Mouse (Mus musculus) cerebellum, adult 18-20 months (tissue): ENCODE data around the gene Atl1.

Source experiments
- DNase-seq, 2 experiments: peaks; one replicate each; pipeline ENCODE4 v3.0.0; 2021

The Atl1 gene

DNA sequence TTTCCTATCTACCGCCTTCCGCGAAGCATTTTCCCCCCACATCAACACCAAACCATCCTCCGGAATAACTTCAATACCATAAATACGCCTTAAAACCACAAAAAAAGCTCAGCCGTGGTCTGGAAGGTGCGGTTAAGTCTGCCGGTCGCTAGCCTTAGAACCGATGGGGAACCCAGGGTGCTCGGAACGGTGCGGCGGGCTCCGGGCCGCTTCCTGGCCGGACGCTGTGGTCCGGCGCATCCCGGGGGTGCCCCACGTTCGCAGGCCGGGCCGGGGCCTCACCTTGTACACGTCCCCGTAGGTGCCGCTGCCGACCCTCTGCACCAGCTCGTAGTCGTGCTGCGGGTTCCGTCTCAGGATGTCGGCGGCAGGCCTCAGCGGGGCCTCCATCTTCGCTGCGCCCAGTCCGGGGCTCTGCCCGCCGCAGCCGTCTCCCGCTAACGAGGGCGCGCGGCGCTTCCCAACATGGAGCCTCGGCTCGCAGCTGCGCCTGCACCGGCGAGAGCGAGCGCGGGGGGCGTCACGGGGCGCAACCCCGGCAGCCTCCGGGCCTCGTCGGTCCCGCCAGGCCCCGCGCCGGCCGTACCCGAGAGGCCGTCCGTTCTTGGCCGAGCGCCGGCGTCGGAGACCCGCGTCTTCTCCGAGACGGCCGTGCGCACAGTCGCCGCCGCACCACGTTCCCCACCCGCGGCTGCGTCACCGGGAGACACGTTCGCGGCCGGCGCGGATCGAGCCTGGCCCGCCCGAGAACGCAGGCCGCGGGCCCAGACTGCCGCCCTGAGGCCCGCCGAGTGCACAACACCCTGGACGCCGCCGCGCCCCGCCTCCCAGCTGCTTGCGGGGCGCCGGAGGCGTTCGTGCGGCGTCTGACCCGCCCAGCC, at the start of gene Atl1, which contains the start of gene Map4k5:
Atl1 (plus strand) TSS at position 244 of the 881 bp plus-strand sequence.
Map4k5 (minus strand) TSS at position 830 of the 881 bp plus-strand sequence.
- DNase-seq: peak; percentile 85 to 95

DNA sequence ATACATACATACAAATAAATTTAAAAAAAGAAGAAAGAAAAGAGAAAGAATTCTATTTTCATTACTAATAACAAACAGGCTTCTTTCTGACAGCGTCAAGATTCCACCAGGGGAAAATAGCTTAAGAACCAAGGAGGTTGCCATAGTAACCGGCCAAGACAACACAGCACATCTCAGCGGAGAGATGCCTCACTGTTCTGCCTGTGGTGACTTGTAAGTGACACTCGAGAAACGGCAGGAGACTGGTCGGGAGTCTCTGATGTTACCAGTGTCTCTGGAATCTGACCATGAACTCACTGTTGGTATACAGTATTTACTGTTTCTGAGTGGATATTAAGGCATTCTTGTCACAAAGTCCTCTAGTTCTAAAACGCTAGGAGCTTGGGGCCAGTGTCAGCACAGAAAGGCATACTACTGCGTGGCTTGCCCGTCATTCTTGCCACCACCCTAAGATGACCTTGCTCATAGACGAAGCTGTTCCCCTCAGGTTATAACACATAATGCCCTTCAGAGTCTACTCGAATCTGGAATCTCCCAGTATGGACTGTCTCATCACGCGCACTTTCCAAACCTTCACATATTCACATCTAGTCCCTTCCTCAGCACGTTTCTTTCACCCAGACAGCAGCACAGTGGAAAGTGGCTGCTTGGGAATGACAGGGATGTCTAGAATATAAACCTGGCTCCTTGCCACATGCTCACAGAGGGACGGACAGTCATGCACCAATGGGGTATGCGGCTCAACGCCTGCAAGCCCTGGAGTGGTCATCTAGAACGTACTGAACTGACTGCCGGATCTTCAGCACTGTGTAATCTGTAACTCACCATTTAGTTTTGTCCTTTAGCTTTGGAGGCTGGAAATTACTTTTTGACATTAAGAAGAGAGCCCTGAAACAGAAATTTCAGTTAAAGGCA, 48.6 kb upstream of the Atl1 start:
- DNase-seq: no peak

DNA sequence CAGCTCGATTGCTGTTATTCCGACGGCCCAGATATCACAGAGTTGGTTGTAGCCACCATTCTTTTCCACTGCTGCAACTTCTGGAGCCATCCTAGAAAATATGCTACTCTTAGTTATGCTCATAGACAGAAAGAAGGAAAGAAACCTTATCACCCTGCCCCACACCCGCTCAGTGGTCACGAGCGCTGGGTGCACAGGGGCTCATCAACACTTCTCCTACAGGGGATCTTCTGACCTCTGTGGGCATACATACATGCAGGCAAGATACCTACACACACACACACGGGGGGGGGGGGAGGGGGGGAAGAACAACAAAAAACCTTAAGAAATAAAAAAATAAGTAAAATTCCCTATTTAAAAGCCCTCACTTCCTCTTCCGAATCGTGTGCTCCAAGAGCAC, 46.7 kb upstream of the Atl1 start:
- no peak for DNase-seq

DNA sequence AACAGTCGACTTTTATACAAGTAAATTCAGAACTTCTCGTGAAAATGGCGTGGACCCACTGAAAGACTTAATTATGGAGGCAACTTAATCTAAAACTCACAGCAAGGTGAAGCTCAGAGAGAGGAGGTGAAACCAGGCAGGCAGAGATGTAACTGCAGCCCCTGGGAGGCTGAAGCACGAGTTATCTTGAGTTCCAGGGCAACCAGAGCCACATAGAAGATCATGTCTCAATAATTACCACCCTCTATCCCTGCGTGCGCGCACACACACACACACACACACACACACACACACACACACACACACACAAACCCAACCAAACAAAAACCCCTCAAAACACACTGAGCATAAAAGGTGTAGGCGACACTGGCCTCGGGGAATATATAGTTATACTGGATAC, 45.9 kb upstream of the Atl1 start:
- DNase-seq: no peak

DNA sequence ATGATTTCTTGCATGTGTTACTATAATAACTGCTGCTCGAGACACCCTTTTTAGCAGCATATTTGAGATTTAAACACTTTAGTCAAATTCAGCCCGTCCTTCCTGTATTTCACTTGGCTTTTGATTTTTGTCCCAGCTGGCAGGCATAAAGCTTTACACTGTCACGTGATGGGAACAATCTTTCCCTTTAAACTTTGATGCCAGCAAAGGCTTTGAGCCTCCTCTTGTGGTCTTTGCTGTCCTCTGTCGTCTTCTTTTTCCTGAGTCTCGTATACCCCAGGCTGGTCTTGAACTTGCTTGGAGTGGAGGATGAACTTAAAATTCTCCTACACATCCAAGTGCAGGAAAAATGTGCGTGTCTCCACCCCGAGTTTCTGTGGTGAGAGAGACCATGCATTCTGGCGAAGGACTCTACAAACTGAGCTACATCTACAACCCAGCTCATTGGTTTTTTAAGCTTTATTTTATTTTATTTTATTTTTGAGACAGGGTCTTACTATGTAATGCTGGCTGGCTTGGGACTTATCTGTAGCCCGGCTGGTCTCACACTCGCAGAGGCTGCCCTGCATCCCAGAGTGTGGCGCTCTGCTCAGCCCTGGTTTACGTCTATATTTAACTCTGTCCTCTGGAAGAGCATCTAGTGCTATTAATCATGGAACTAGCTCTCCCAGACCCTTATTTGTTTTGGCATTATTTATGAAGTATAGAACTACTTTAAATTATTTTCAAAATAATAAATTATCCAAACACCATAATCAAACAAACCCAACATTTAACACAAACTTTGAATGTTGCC, 44.1 kb upstream of the Atl1 start:
- no peak for DNase-seq

DNA sequence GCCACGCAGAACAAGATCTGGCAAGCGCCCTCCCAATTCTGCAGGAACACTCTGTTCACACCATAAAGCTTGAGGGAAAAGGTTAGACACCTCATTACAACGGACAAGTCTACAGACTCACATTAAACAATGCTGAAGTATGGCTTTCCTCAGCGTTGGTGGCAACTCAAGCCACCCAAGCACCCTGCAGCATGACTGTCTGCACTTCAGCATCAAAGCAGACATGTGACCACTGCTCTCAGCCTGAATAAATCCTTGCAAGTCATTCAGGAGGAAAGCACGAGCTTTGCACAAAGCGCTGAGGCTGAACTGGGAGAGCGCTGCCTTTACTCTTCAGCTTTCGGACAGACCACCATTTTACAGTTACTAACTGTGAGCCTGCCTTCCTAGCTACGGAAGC, 40.1 kb upstream of the Atl1 start:
- no peak for DNase-seq

DNA sequence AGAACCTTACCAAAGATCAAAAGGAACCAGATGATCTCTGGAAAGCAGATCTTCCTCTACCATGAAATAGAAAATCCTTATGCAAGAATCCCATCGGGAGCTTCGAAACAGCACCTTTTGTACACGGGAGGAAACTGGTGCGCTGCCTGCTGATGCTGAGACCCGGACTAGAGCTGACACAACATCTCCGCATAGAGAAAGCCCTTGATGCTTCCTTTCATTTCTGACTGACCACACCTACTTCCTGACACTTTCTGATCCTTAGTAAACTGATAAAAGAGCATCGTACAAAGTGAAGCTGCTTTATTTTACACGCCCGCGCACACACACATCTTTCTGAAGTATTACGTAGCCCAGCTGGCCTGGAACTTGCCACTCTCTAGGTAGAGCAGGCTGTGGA, 39.0 kb upstream of the Atl1 start:
- no peak for DNase-seq

DNA sequence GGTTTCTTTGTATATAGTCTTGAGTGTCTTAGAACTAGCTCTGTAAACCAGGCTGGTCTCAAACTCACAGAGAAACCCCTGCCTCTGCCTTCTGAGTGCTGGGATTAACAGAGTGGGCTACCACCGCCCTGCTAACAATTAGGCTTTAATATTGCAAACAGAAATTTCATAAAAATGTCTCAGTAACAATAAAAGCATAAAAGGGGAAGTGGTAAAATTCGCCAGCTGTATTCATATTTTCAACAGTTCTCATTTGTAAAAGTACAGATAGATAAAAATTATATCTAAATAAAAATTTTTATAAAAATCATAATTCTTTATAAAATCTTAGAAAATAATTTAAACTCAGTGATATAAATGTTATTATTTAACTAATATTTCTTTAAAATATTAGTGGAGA, 38.5 kb upstream of the Atl1 start:
- DNase-seq: no peak

DNA sequence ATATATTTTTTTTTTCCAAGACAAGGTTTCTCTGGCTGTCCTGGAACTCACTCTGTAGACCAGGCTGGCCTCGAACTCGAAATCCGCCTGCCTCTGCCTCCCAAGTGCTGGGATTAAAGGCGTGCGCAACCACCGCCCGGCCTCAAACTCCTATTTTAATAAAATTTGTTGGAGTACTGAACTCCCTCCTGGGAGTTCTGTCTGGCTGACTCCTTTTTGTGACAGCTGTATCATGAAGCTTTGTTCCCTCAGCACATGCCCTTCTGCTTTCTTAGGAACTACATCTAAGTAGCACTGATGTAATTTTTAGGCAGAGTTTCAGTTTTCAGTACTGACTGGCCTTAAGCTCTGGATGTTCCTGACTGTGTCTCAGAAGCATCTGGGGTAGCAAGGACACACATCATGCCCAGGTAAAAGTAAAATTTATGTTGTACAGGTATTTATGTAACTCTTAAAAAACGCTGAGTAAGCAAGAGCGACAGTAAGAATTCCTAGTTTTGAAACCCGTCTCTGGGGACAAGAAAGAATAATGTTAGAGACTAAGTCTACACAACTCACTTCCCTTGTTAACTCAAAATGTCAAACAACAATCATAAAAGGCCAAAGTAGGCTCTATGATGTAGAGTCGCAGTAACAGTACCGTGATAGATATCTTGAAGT, 36.6 kb upstream of the Atl1 start:
- DNase-seq: no peak

DNA sequence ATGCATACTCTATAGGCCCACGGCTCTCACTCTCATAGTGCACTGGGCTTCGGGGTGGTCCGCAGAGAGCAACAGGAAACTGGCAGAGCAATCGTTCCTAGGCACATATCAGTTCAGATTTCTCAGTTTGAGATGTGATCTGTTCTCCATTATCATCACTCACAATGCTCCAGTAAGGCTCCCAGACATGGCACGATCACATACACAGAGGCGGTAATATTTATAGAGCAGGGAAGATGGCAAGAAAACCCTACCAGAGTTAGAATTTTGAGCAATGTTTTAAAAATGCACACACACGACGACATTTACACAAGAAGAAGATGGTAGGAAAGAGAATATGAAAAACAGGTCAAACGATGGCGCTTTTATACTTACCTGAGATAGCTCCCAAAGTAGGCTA, 36.0 kb upstream of the Atl1 start:
- no peak for DNase-seq

DNA sequence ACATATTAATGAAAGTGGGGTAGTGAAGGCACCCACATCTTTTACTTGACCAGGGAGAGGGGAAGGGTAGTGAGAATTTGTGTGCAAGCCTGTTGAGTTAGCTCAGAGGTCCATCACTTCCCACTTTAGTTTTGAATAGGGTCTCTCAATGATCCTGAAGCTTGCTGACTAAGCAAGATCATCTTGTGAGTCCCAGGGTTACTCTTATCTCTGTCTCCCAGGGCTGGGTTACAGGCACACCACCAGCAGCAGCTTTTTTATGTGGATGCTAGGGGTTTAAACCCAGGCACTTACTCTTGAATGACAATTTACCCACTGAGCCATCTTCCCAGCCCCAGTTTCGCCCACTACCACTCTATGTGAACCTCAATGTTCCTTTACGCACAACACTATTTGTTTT, 34.8 kb upstream of the Atl1 start:
- DNase-seq: no peak

DNA sequence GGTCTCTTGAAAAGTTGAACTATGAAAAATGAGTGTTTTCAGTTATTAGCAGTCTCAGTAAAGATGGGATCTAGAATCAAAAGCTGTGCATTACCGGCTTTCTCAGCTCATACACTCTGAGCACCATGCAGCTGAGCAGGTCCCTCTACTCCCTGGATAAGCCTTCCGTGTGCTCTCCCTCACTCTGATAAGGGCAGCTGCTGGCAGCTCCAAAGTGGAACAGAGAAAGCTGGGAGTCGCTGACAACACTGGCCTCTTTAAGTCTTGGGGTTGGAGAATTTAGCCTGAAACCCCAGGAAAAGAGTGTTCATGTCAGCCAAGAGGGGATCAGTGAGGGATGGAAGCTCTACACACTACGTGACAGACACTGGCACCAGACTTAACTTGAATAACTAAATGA, 33.6 kb upstream of the Atl1 start:
- DNase-seq: no peak

DNA sequence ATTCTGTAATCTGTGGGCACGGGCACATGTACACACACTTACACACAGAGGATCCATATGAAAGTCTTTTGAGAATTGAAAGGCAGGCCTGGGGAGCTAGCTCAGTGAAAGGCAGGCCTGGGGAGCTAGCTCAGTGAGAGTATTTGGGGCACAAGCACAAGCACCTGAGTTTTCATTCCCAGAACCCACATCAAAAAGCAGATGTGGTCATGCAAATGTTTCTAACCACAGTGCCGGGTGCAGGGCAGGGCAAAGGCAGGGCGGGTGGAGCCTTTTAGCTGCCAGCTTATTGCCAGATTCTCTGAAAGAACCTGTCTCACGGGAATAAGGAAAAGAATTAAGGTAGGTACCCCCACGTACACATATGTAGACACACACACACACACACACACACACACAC, 28.9 kb upstream of the Atl1 start:
- DNase-seq: no peak

DNA sequence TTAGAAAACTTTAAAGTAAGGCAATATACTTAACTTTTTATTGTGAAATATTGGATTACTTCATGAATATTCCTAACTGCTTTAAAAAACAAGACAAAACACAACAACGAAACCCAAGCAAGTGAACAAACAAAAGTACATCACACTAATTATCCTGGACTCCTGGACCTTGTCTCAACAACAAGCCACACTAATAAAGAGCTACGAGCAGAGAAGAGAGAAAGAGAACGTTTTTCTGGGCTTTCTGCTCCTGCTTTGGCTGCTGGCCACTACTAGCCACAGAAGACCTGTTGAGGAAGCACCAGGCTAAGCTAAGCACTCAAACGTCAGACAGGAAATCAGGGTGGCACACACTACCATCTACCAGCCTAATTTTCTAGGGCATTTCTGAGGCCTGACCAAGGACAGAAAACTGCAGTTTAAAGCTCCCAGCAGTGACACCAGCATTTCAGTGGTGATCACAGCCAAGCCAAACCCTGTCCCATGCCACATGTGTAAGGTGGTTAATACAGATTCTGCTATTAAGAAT, 28.2 kb upstream of the Atl1 start:
- no peak for DNase-seq

DNA sequence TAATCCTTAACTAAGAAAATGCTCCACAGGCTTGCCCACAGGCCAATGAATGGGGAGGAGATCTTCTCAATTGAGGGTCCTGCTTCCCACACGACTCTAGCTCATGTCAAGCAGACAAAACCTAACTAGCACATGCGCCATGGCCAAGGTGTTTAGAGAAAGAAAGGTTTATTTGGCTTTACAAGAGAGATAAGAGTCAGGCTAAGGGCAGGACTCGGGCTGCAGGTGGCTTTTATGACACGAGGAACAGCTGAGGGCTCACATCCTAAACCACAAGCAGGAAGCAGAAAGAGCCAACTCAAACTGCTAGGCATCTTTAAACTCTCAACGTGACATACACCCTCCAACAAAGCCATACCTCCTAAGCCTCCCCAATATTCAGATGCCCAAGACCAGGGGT, 25.1 kb upstream of the Atl1 start:
- no peak for DNase-seq

DNA sequence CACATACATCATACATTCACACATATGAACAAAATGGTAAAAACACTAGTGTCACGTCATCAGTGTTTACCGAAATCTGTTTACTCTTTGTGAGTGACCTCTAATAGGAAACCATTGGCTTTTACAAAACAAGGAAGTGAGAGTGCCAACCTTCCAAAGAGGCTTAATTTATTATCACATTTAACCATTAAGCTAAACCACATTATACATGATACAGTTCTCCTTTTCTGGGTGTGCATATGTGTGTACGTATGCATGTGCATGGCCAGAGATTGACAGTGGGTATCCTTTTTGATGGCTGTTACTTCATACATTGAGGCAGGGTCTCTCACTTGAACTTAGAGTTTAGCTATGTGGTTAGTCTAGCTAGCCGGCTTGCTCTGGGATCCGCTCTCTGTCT, 20.8 kb upstream of the Atl1 start:
- DNase-seq: no peak

DNA sequence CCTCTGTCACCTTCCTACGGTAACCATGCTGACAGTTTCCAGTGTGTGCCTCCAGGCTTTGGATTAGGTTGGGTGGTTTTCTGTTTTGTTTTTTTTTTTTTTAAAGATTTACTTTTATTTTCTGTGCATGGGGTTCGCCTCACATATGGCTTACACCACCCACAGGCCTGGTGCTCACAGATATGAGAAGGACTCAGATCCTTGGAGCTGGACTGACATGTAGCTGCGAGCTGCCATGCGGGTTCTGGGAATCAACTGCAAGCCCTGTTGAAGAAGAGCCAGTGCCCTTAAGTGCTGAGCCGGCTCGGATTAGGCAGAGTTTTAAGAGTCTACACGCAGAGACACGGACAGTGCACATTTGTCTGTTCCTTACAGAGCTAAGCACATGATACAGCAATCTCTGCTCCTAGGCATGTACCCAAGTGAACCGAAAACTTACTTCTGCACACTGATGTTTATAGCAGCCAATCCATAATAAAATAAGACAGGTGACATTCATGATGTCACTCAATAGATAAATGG, 14.5 kb upstream of the Atl1 start:
- peak in 1 of 2 experiments; percentile 20 for DNase-seq

DNA sequence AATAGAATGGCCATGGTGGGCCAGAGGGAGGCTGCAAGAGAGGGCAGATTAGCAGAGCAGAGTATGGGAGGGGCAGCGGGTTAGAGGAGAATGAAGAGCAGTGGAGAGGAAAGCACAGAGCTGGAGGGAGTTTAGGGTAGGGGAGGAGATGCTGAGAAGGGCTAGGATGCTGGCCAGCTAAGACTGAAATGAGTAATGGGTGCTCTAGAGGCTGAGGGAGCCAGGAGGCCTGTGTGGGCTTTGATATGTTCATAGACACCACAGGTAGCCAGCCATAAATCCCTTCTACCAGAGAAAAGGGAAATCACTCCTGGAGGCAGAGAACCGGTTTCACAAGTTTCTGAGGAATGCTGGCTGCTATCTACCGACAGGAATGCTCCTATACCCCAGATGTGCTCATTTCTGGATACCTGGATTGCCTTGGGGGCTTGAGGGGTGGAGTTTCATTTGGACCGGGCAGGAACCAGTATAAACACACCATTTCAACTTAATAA, 13.2 kb upstream of the Atl1 start:
- no peak for DNase-seq

DNA sequence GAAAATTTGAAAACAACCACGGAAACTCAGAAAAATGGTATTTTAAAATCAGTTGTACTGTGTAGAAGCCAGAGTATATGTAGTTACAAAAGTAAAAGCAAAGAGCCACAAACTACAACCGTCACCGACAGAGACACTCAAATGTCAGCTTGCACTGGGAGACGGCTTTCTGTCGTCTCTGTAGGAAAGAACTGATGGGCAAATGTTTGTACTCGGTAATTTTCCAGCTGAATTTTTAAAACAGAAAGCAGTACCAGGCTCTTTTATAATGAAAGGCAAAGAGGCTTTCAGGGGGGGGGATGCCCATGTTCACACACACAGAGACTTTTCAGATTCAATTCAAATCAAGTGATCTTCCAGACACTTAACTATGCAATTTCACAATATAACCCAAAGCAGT, 12.7 kb upstream of the Atl1 start:
- no peak for DNase-seq

DNA sequence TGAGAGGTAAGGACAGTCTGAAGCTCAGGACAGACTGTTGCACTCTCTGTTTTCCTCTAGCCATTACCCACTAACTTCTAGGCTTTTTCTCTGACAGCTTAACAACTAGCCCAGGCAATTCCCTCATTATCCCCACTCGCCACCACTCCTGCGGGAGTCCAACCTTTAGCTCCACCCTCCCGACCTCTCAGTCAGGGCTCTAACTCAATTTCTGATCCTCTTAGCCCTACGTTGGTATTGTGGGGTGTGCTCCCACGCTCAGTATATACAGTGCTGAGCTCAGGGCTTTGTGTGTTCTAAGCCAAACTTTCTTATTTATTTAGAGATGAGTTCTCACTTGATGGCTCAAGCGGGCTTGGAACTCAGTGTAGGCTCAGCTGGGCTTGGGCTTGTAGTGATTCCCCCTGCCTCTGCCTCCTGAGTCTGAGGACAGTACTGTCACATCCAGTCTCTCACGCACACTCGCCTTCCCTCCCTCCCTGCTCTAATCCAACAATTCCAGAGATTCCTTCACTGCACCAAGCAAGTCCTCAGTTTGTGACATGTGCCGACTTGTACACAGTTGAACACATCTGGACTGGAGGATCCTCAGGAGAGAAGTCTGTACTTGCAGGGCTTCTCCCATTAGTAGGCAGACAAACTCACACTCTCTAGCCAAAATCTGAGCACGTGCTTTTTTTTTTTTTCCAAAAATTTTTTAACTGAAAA, 11.1 kb upstream of the Atl1 start:
- DNase-seq: no peak

DNA sequence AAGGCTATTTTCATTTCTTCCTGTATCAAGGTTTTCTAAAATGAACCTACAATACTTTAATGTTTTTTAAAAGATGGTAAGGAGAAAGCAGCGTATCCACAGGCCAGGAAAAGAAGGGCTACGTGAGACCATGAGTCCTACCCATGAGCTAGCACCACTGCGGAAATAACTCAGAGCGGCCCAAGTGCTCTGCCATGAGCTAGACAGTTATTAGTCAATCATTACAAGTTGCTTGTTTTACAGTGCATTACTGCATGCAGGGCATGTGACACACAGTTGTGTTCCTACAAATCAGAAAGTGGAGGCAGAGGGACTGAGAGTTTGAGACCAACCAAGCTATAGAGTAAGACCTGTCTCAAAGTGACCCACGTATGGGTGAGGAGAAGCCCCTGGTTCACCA, 8.4 kb upstream of the Atl1 start:
- no peak for DNase-seq
